Mouse (Mus musculus) frontal cortex, postnatal 10 days (tissue): ENCODE measurements around the gene Slc16a13.

Source experiments
- DNase-seq, 2 experiments: peaks; one replicate each; pipeline ENCODE4 v3.0.0; 2022; ENCODE audit warnings: low spot score in 2 of 2, mixed read lengths in 1 of 2

Slc16a13 gene

DNA sequence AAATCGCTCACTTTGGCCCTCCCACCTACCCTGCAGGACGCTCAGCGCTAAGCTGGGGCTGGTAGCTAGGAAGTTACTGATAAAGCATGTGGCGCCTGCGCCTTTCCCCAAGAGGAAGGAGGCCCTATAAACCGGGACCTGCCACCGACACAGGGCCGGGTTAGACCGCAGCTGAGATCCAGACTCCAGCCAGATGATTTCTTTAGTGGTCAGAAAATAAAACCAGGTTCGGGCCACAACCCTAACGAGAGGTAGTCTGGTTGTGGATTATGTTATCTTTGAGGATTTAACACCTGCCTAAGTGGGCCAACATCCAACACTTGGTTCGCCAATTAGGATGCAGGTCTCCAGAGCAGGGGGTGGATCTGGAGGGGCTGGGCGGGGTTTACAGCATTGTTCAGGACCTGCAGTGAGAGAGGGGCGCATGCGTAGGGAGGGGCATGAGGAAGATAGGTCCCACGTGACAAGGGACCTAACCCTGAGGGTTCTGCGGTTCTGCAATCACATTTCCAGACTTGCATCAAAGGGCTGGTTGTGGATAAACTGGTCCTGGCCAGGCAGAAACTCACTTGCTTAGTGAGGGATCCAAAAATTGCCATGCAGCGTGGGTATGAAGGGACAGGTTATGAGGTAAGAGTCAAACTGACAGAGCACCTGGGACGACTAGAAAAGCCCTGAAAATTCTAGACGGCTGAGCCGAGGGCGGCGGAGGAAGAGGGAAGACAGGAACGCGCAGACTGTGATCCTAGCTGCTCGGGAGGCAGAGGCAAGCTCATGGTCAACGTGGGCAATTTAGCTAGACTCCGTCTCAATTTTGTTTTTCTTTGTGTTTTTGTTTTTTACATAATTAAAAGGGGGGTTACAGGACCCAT lies at the start of gene Slc16a13:
TSS of gene Slc16a13 (minus strand) at position 334 of the 872 bp plus-strand sequence.
- DNase-seq, result peak; percentile 94 to 95

DNA sequence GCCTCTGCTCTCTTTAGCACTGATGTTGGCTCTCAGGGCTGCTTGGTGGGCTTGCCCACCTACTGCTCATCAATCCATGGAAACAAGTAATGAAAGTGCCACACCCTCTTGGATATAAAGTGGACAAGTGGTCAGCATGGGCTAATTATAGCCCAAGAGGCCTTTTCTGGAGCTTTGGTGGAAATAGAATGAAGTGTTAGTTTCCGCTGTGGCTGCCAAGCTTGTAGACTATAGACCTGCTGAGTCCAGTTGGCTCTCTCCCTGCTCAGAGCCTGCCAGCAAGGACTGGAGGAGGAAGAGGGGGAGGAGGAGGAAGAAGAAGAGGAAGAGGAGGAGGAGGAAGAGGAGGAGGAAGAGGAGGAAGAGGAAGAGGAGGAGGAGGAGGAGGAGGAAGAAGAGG lies 45.5 kb upstream of the Slc16a13 start:
- no peak for DNase-seq

DNA sequence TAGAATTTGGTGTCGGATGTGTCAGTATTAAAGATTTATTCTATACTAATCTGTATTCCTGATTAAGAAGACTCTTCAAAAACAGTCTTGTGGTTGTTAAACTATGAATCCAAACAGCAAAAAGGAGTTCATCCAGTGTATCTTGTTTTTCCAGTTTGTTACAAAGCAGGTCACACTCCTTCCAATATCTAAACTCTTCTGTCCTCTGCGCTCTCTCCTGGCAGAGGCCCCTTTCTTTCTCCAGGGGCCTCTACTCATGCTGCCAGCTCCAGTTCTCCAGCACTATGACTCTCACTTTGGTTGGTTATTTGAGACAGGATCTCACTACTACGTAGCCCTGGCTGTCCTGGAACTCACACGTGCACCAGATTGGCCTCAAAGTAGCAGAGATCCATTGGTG lies 45.0 kb upstream of the Slc16a13 start:
- DNase-seq, result no peak

DNA sequence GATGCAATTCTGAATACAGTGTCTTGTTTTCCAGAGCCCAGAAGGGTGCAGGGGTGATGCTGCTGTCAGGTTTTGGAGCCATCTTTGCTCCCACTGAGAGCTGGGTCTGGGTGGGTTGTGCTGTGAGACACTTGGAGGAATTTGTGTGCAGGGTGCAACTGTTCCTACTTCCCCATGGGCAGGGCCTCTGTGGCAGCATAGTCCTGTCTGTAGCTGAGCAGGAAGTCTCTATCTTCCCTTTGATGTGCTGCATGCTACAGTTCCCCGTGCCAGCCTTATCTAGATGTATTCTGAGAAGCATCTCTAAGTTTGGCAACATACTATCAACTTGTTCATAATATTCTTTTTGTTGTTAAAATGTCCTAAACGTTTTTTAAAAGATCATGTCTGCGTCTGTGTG lies 44.4 kb upstream of the Slc16a13 start:
- no peak for DNase-seq

DNA sequence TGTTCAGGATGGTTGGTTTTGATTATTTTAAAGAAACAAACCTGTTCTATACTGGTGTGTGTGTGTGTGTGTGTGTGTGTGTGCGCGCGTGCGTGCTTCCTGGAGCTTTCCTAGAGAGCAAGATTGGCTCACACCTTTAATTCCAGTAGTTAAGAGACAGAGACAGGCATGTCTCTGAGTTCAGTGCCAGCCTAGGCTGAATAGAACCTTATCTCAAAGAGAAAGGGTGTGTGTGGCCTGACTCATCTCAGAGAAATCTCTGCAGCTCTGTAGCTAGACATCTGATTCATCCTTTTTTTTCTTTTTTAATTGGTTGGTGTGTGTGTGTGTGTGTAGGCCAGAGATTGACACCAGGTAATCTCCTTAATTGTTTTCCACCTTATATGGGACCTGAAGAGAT lies 38.2 kb upstream of the Slc16a13 start:
- DNase-seq, result no peak

DNA sequence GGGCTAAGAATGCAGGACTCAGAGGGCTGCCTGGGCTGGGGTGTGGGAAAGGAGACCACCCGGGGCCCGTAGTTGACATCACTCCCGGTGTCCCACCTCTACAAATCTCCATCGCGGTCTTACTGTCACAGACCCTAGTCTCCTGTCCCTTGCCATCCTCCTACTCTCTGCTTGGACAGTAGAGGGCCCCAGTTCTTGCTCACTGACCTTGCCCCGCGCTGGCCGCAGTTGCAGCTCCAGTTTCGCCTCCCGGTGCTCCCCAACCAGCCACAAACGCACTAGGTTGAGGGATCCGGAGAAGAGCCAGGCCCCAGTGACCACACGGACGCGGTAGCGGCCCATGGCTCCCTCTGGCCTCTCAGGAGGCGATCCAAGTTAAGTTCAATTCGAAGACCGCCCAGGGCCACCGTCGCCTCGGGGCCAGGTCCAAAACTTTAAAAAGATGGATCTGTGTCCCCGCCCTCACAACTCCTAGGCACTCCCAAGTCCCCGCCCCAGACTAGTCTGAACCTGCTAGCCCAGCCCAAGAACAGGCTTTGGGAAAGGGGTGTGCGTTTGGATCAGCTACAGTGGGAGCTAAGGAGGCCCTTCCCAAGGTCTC lies 34.2 kb upstream of the Slc16a13 start, which contains the start of gene Alox12:
TSS of gene Alox12 (minus strand) at position 423 of the 601 bp plus-strand sequence.
- DNase-seq, result no peak

DNA sequence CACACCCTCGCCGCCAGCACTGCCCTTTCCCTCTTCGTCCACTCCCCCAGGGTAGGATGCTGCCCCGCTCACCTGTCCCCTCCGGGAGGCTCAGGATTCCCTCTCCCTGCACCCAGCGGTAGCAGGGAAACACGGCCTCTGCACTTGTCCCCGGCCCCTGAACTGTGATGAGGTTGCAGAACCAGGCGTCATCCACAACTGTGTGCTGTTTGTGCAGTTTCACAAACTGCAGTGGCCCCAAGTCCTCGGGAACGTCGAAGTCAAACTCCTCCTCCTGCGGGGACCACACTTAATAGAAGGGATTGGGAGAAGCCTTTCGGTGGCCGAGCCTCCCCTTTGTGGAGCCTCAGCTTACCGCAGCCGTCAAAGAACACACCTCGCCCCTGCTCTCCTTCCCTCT lies 33.5 kb upstream of the Slc16a13 start:
- no peak for DNase-seq

DNA sequence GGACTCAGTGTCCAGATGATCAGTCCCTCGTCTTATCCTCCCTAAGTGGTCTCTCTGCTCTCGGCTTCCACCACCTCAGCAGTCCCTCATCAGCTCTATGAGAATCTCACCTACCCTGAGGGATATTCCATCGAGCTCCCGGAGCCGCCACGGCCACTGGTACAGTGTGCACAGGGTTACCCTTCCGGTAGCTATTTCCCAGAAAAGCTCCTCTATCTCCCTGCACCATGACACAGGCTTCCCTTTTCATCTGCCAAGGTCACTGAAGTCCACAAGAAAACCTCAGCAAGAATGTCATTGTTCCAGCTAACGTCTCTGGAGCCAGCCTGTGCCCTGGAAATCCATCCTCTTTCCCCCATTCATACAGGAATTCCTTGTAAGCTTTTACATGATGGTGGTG lies 31.0 kb upstream of the Slc16a13 start:
- DNase-seq, result no peak

DNA sequence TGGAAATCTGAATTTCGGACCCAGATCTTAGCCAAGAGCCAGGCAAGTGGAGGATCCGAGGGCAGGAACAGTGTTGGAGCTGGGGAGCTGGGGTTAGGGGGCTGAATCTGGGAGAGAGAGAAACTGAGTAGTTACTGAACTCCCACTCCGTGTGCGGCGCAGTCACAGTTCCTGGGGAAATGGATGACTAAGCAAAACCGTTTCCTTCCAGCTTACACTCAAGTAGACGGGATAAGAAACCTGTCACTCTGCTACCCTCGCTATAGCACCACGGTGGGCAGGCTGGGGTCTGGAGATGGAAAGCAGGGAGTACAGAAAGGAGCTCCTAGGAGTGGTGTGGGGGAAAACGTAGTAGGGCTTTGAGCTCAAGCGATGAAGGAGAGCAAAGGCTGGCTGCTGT lies 29.3 kb upstream of the Slc16a13 start:
- DNase-seq, result no peak

DNA sequence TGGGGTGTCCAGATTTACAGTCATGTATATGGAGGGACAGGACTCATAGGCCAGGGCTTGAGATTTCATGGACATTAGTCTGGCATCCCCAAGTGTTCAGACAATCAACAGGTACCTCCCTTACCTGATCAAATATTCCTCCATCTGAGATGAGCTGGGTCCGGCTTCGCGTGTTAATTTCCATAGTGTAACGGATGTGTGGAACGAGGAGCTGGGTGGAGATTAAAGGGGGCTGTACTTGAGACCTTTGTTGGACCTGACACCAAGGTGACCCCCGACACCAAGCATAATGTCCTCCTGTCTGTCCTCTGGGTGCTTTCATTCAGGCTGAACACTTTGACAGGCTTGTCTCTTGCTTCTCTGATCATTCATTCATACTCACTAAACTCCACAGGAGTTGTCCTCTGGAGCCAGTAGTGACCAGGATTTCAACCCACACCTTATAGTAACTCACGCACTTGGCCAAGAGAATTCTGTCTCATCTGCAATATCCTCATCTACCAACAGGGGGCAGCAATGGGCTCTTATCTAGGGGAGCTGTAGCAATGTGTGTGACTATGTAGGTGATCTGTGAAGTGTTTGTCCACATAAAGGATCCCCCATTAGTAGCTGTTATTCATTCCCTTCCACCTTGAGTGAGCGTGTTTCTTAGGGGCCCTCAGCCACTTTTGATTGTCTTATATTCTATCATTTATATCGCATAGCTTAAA lies 26.4 kb upstream of the Slc16a13 start:
- no peak for DNase-seq

DNA sequence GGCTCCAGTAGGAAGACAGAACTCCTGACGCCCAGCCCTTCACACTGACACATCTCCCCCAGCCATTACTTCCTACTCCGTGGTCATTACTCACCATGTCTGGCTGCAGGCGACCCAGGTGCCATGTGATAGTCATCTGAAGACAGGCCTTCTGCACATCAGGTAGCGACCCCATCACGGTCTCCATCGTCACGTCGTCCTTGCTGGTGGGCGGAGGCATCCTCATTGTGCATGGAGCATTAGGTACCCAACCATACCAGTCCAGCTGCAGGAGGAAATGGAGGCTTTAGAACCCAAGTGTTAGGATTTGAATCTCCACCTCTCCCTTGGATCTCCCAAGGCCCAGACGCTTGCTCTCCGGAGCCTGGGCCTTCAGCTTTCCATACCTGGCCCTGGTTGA lies 21.7 kb upstream of the Slc16a13 start:
- no peak for DNase-seq

DNA sequence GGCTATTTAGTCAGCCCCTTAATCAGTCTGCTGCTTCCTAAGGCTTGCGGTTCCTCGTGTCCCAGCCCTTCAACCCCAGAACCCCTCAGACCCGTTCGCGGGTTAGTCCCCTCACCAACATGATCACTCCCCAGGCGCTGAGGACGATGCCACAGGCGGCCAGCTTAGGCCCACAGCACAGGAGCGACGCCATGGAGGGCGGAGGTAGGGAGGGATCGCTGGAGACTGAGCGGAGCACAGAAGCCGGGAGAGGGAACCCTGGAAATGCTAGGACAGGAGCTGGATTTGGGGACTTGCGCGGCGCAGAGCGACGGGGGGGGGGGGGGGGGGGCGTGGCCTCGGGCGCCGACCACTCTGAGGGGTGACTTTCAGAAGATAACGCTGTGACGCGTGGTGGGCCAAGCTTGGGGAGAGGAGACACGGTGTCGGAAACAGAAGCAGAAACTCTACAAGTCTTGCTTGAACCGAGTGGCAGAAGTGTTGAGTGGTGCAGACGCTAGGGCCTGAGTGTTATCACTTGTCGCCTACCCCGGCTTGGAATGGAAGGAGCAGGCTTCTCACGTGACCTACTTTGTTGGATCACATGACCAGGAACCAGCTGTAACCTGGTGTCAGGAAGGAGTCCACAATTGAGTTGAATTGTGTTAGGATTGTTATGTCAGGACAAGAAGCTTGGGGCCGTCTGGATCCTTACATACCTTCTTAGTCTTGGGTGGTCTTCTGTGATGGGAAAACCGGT lies 18.8 kb upstream of the Slc16a13 start, which contains the start of the genes Gm21988 and Rnasek:
TSS of gene Gm21988 (minus strand) at position 290 of the 739 bp plus-strand sequence.
TSS of gene Rnasek (minus strand) at position 302 of the 739 bp plus-strand sequence.
- DNase-seq, result peak in 1 of 2 experiments; percentile 81

DNA sequence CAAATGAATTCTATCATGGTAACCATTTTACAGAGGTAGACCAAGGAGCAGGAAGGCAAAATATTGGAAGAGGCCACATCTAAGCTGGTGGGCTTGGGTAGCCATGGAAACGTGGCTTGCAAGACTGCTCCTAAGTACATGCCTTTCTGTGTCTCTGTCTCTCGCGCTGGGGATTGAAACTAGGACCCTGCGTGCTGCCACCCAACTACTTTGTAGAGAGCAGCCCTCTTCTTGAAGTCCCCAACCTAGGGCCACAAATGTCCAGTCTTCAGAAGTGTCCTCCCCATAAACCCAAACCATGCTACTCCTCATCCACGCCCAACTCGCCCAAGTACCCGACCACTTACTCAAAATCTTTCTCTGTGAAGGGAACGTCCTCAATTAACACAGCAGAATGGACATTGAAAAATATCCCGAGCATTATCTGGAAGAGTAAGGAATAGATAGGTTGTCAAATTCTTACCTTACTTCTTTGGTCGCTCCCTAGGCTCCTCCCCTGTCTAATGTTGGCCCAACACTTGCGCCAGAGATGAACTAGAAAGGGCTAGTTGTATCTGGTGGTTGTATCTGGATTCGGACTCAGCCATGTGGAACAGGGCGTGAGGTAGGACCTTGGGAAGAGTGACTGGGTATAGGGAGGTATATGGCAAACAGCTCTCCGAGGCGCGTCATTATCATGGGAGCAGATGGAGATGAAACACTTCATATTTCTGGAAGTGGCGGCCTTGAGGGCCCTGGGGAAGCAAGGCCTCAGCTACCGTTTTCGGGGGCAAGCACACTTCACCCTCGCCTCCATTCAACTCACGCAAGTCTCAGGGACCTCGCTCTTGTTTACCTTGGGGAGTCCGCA lies 18.0 kb upstream of the Slc16a13 start:
- DNase-seq, result no peak

DNA sequence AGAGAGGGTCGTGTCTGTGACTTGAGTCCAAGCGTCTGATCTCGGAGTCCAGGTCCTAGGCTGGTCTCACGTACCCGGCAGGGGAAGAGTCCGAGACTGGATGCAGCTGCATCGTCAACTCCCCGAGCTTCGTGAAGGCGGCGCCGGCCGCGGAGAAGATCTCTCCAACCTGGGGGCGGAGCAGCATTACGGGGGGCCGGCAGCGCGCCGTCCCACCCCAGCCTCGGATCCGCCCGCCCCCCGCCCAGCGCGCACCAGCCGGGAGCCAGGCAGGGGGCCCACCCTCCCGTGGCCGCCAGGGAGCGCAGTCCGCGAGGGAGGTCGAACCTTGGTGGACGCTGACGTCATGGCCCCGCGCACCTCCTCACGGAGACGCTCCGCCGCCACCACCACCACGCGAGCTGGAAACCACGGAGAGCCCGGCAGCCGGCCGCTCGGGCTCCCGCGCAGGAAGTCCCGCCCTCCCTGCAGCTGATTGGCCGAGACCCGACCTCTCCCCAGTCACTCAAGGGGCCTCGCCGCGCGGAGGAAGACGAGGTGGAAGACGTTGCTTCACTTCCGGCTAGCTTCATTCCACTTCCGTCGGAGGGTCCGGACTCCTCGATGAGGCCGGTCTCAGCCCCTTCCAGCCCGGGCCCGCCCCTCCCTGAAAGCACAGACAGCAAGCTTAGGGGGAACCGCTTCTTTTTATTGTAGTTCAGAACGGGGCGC lies 16.7 kb upstream of the Slc16a13 start, which contains the start of gene 0610010K14Rik:
TSS of gene 0610010K14Rik (minus strand) at position 458 of the 711 bp plus-strand sequence.
- peak; percentile 95 to 97 for DNase-seq

DNA sequence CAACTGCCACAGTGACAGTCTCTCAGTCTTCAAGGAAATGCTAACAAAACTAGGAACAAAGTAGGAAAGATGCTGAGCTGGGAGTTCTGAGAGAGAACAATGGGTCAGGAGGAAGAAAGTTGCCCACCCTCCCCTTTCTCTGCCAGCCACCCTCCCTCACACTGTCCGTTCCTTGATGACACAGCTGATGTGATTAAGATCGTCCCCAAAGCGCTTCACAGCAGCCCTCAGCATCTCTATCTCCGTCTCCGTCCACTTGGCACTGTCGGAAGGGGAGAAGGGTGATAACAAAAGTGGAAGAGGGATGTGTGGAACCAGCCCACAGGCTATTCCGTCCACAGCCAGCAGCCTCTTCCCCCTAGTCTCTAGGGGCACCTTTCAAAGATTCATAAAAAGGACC lies 15.9 kb upstream of the Slc16a13 start:
- no peak for DNase-seq

DNA sequence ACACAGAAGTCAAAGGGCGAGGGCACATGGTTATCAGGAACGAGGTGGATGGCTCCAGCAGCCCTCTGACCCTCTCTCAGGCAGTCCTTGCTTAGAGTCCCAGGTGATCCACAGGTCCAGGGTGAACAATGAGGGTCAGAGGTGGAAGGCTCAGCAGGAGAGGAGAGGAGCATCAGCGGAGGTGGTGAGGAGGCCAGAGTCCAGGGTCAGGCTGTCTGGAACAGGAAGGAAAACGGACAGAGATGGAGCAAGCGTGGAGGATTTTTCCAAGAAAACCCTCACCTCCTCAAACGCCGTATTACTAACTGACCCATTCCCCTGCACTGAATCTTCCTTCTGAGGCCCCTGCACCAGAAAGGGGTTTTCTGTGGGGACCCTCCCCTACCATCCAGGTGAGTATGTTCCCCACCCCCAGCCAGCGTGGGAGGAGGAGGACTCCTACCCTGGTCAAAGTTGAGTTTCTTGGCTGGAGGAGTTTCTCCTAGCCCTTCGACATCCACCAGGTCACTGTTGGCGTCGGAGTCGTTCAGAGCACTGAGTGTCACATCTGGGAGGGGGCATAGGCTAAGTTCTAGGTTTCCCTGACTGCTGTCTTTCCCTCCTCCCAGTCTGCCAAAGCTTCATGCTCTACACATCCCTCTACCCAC lies 14.5 kb upstream of the Slc16a13 start:
- no peak for DNase-seq

DNA sequence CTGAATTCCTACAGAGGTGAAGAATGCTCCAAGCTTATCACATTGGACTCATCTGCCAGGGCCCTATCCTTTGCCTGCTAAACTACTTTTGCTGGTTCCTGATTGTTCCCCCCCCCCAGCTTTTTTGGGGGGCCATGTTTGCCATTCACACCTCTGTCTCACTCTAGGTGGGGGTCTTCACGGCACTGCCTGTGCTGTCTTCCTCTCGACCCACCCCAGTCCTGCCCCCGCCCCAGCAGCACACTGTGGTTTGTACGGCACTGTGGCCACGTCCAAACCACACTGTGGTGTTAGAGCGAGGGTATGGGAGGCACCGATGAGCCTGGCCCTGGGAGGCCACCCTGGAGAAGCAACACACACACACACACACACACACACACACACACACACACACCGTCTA lies 13.6 kb upstream of the Slc16a13 start:
- DNase-seq, result no peak

DNA sequence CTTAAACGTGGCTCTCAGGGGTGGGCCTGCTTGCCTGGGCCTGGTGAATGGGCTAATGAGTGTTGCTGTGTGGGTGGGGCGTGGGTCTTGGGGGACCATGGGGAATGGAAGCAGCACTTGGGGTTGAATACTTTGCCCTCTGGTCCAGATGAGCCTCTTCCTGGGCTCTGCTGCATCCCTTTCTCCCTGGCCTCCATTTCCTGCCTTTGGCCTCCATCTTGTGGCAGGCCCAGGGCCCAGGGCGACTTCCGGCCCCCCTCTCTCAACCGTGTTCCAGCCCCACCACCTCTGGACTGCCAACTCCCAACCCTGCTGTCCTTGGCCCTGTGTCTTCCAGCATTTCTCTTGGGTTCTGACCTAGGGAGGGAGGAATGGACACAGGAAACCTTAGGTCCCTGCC lies 13.2 kb upstream of the Slc16a13 start:
- DNase-seq, result no peak

DNA sequence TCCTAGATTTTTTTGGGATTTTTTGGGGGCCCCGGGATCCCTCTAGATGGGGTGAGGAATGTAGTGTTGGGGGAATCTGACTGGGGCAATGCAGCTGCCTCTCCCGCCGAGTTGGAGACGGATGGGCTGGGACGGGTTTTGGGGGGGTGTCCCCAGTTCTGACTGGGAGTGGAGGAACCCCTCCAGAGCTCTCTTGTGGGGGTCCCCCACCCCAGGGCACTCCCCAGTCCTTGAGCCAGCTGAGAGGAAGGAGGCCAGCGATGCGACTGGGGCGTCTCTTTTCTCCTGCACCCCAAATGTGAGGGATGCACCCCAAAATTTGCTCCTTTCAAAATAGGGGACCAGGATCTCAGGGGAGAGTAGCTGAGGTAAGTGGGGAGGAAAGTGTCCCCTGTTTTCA lies 12.2 kb upstream of the Slc16a13 start:
- DNase-seq, result no peak
